Mouse (Mus musculus) adipocyte (in vitro differentiated cells): ENCODE measurements around the gene Dtd2.

ENCODE experiments used
- DNase-seq: peaks from one replicate; pipeline ENCODE4 v3.0.0-alpha.2; 2016; ENCODE audit warnings: low spot score

The Dtd2 gene

GRCm38 (mm10) chr12:51985163-51985748, 21.0 kb downstream of the Dtd2 start:
- no peak for DNase-seq

GRCm38 (mm10) chr12:51983625-51984024, 22.7 kb downstream of the Dtd2 start:
- no peak for DNase-seq

- DNase-seq, result no peak
Observed at GRCm38 (mm10) chr12:51976531-51976930, 29.8 kb downstream of the Dtd2 start.

GRCm38 (mm10) chr12:51974381-51974780, 31.9 kb downstream of the Dtd2 start:
- DNase-seq, result no peak

- DNase-seq, result peak; percentile 22
Observed at GRCm38 (mm10) chr12:51972269-51973065, 33.8 kb downstream of the Dtd2 start.

GRCm38 (mm10) chr12:51971070-51971664, 35.1 kb downstream of the Dtd2 start, which contains the start of gene Heatr5a:
Gene Heatr5a (minus strand): TSS chr12:51971321.
- peak; percentile 88 for DNase-seq

GRCm38 (mm10) chr12:51970352-51971069, 35.8 kb downstream of the Dtd2 start:
- DNase-seq, result peak; percentile 15

GRCm38 (mm10) chr12:51969876-51970275, 36.4 kb downstream of the Dtd2 start:
- no peak for DNase-seq

- DNase-seq, result no peak
Observed at GRCm38 (mm10) chr12:51969092-51969491, 37.2 kb downstream of the Dtd2 start.

- peak; percentile 35 for DNase-seq
Observed at GRCm38 (mm10) chr12:51967915-51968595, 38.2 kb downstream of the Dtd2 start.

- DNase-seq, result peak; percentile 75
Observed at GRCm38 (mm10) chr12:51957626-51958025, 48.7 kb downstream of the Dtd2 start.

- DNase-seq, result no peak
Observed at GRCm38 (mm10) chr12:51952309-51952708, 54.0 kb downstream of the Dtd2 start.

- DNase-seq, result peak; percentile 68
Observed at GRCm38 (mm10) chr12:51947498-51947945, 58.8 kb downstream of the Dtd2 start.

- no peak for DNase-seq
Observed at GRCm38 (mm10) chr12:51945331-51945730, 61.0 kb downstream of the Dtd2 start.

- no peak for DNase-seq
Observed at GRCm38 (mm10) chr12:51939848-51940247, 66.5 kb downstream of the Dtd2 start.
